Mouse (Mus musculus) leukemia stem cell, adult 10-12 weeks (primary cell): ENCODE results near the gene Smim12. TPM values are rescaled to one million over a fixed set of nuclear protein-coding genes. Genes with fewer than 3 reads are reported as not detected.

Experiments
- polyA plus RNA-seq: library from polyadenylated mRNA; stranded (reverse); fragments of >175 nt; gene quantifications from 2 replicates; pipeline ENCODE4 v1.2.3, GENCODE M21; 2012; ENCODE audit warnings: low replicate concordance

The Smim12 gene
- 14.9 and 20.2 TPM in 2 replicates for polyA plus RNA-seq

DNA sequence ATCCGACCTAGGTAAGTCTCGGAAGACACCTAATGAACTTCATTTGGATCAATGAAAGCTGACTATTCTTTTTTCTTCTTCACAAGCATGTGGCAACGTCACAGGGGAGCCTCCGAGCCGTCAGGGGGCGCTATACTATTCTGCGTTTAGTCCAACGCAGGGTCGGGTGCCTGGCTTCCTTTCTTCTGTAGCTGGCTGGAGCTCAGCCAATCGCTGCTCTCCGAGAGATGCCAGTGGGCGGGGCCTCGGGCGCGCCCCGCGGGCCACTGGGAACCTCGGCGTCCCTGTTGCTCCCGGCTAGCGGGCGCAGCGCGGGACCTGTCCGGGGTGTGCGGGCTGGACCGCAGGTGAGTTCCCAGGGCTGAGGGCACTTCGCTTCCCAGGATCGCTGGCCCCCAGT lies at the start of gene Smim12:
Gene Smim12, plus strand, starts transcription at position 233 of the 400 bp plus-strand sequence.

Other genes starting within 250 kb of the Smim12 start
- gene Sfpq, start 222.5 kb upstream of the Smim12 start, polyA plus RNA-seq, result 421 and 927 TPM in 2 replicates
- gene Zmym1, start 182.6 kb upstream of the Smim12 start, polyA plus RNA-seq, result 0.41 and 2.1 TPM in 2 replicates
- 0.44 and 0.48 TPM in 2 replicates for gene Zmym6, start 166.4 kb upstream of the Smim12 start, polyA plus RNA-seq
- gene Tmem35b, start 120.1 kb upstream of the Smim12 start, polyA plus RNA-seq, result 0.50 and 0.63 TPM in 2 replicates
- gene Dlgap3, start 74.6 kb upstream of the Smim12 start, polyA plus RNA-seq, result 0.59 and 3.9 TPM in 2 replicates
- gene Gja4, start 70.3 kb downstream of the Smim12 start, polyA plus RNA-seq, result 0.74 and 1.1 TPM in 2 replicates
- 0.36 TPM in 1 of 2 replicates, not detected in the other for gene Gjb3, start 87.1 kb downstream of the Smim12 start, polyA plus RNA-seq
- gene Gjb4, start 110.3 kb downstream of the Smim12 start, polyA plus RNA-seq, result not detected in 2 replicates
- gene Gjb5, start 114.4 kb downstream of the Smim12 start, polyA plus RNA-seq, result not detected in 2 replicates